Mouse (Mus musculus) embryonic fibroblast, embryonic 13.5 days (primary cell): ENCODE measurements around the gene Metap1d.

Experiments
- CTCF ChIP-seq: IDR thresholded peaks from 2 replicates; pipeline ENCODE4 v1.5.1; 2011; ENCODE audit warnings: mild to moderate bottlenecking, control low read depth, low read length, moderate library complexity, borderline replicate concordance; ENCODE audit not compliant: insufficient read depth
- POLR2A ChIP-seq: IDR thresholded peaks from 2 replicates; pipeline ENCODE4 v1.6.1; 2011; ENCODE audit warnings: low read depth, mild to moderate bottlenecking, control low read depth, low read length, moderate library complexity

GRCm38 (mm10) chr2:71491295-71491694 is 38.2 kb downstream of the Metap1d start:
- TF ChIP-seq CTCF (no peak), POLR2A (no peak)
